Mouse (Mus musculus): ENCODE measurements around the gene Akr1c14.

DNA sequence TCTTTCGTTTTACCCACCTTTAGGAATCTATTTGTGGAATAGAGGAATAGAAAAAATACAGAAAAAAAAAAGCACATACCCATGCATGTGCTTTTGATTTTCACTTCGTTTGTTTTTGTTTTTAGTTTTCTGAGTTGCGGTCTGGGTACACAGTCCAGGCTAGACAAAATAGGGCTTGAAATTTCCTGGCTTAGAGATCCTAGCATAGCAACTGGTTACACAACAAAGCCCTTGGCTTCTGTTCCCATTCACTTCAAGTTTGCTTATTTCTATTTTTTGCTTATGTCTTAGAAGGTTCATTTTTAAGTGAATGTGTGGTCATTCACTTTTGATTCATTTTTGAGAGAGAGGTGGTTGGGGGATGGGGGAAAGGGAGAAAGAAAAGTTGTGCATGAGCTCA lies 2.7 kb upstream of the Akr1c14 start:
- no peak for TF ChIP-seq CTCF (IDR thresholded peaks at IDR 0.05; ENCODE audit: low read depth, low read length)
- TF ChIP-seq GATA1 (IDR thresholded peaks at IDR 0.05; ENCODE audit: borderline replicate concordance, low read length) = no peak
- no peak for TF ChIP-seq TAL1 (conservative IDR thresholded peaks at IDR 0.05; ENCODE audit: low read depth, low read length)
- TF ChIP-seq POLR2AphosphoS5 (IDR thresholded peaks at IDR 0.05; ENCODE audit: insufficient replicate concordance, low read depth, low read length) = no peak
- no peak for TF ChIP-seq GATA2 (IDR thresholded peaks at IDR 0.05; ENCODE audit: borderline replicate concordance, low read depth, low read length)
